Mouse (Mus musculus): ENCODE results near the gene Cdkn3. TPM values are rescaled to one million over a fixed set of nuclear protein-coding genes. Genes with fewer than 3 reads are reported as not detected.

Gene Cdkn3
- polyA plus RNA-seq, 1 experiment from 2014 or later: 51.0 TPM

GRCm38 (mm10) chr14:46783327-46783926 lies 23.1 kb downstream of the Cdkn3 start:
- no peak for ATAC-seq (replicated peaks; ENCODE audit: insufficient number of reproducible peaks, insufficient read depth, low FRiP score, low read depth)
- H3K36me3 ChIP-seq: peaks cover 29% of the 10 kb centered on the region
- no peak overlapping the region for H3K4me3 ChIP-seq
- H3K27ac ChIP-seq: no peak overlapping the region
- no peaks in the 10 kb centered on the region; the same call in 1 of the 2 replicates for H3K9me3 ChIP-seq (replicated peaks)
- H3K9ac ChIP-seq: no peak overlapping the region
- WGBS: 84% methylated on average over 10 of the region's 10 CpGs
- H3K27me3 ChIP-seq: no peaks in the 10 kb centered on the region
- H3K4me2 ChIP-seq: no peak overlapping the region
- H3K4me1 ChIP-seq (replicated peaks): peaks cover 14% of the 10 kb centered on the region

GRCm38 (mm10) chr14:46785247-46785646 lies 24.9 kb downstream of the Cdkn3 start:
- peaks cover 10% of the 10 kb centered on the region; the same call in 1 of the 2 replicates for H3K36me3 ChIP-seq
- H3K27me3 ChIP-seq: no peaks in the 10 kb centered on the region
- no peak overlapping the region for H3K4me3 ChIP-seq
- H3K9ac ChIP-seq: no peak overlapping the region
- H3K4me2 ChIP-seq: no peak overlapping the region
- H3K9me3 ChIP-seq (replicated peaks): no peaks in the 10 kb centered on the region
- peaks cover 20% of the 10 kb centered on the region for H3K4me1 ChIP-seq (replicated peaks)
- 87% methylated on average over 5 of the region's 5 CpGs for WGBS
- H3K27ac ChIP-seq: no peak overlapping the region
- ATAC-seq (replicated peaks; ENCODE audit: insufficient number of reproducible peaks, insufficient read depth, low FRiP score, low read depth): no peak

DNA sequence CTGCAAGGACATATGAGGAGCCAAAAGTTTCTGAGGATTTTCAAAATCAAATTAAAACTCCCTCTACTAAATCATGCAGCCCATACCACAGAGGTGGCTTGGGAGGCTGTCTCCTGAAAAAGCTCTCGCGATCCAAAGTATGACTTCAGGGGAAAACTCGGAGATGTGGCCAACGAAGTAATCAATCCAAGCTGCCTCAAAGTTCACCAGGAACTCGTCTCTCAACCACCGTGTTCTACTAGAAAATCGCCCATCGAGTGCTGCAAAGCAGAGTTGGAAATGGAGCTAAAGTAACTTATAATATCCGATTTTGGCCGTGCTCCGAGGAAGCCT lies 27.1 kb downstream of the Cdkn3 start:
- no peak for ATAC-seq (replicated peaks; ENCODE audit: insufficient number of reproducible peaks, insufficient read depth, low FRiP score, low read depth)
- Histone ChIP-seq H3K4me3 (peak overlapping the region; percentile 87), H3K27ac (peak overlapping the region; percentile 97), H3K9ac (peak overlapping the region; percentile 91), H3K9me3 (replicated peaks) (no peaks in the 10 kb centered on the region), H3K36me3 (peaks cover 10% of the 10 kb centered on the region; the same call in 1 of the 2 replicates), H3K4me1 (replicated peaks) (peaks cover 17% of the 10 kb centered on the region), H3K4me2 (peak overlapping the region; percentile 63), H3K27me3 (no peaks in the 10 kb centered on the region)
- under 1% methylated on average over 11 of the region's 11 CpGs for WGBS

- peaks cover 17% of the 10 kb centered on the region for H3K4me1 ChIP-seq (replicated peaks)
- peak; percentile 93 for ATAC-seq (replicated peaks; ENCODE audit: insufficient number of reproducible peaks, insufficient read depth, low FRiP score, low read depth)
- H3K4me3 ChIP-seq: peak within 1 kb of the TSS; percentile 87
- H3K27me3 ChIP-seq: no peaks in the 10 kb centered on the region
- under 1% methylated on average over 86 of the region's 86 CpGs for WGBS
- H3K27ac ChIP-seq: peak within 1 kb of the TSS; percentile 97
- peak within 1 kb of the TSS; percentile 91 for H3K9ac ChIP-seq
- H3K4me2 ChIP-seq: peak within 1 kb of the TSS; percentile 63
- H3K9me3 ChIP-seq (replicated peaks): no peaks in the 10 kb centered on the region
- peaks cover 7% of the 10 kb centered on the region; the same call in 1 of the 2 replicates for H3K36me3 ChIP-seq
Measured at GRCm38 (mm10) chr14:46787787-46788504, 27.6 kb downstream of the Cdkn3 start, which contains the start of gene Cnih1. TSS of gene Cnih1 (minus strand) at chr14:46788411.

- H3K4me3 ChIP-seq: peak overlapping the region; percentile 87
- peaks cover 17% of the 10 kb centered on the region for H3K4me1 ChIP-seq (replicated peaks)
- 13% methylated on average over 8 of the region's 8 CpGs for whole genome bisulfite sequencing
- peaks cover 2% of the 10 kb centered on the region; the same call in 1 of the 2 replicates for H3K36me3 ChIP-seq
- H3K9ac ChIP-seq: peak overlapping the region; percentile 5
- H3K27ac ChIP-seq: peak overlapping the region; percentile 97
- no peaks in the 10 kb centered on the region for H3K27me3 ChIP-seq
- peak overlapping the region; percentile 63 for H3K4me2 ChIP-seq
- no peaks in the 10 kb centered on the region for H3K9me3 ChIP-seq (replicated peaks)
- no peak for ATAC-seq (replicated peaks; ENCODE audit: insufficient number of reproducible peaks, insufficient read depth, low FRiP score, low read depth)
Measured at GRCm38 (mm10) chr14:46788505-46788901, 28.2 kb downstream of the Cdkn3 start.

DNA sequence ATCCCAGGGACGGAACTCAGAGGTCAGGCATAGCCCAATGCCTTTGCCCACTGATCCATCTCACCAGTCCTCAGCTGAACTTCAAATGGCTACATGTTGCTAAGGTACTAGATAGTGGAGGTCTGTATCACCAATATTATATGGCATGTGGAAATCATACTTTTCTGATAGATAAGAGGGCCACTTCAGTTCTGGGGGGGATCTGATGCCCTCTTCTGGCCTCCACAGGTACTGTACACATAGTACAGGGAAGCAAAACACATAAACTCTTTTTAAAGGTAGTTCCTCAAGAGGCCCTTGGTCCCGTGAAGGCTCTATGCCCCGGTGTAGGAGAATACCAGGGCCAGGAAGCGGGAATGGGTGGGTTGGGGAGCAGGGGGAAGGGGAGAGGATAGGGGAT lies 30.0 kb downstream of the Cdkn3 start:
- Histone ChIP-seq H3K4me1 (replicated peaks) (peaks cover 17% of the 10 kb centered on the region), H3K4me2 (no peak overlapping the region), H3K4me3 (no peak overlapping the region), H3K9me3 (replicated peaks) (no peaks in the 10 kb centered on the region), H3K36me3 (no peaks in the 10 kb centered on the region), H3K9ac (no peak overlapping the region), H3K27me3 (no peaks in the 10 kb centered on the region), H3K27ac (no peak overlapping the region)
- no peak for ATAC-seq (replicated peaks; ENCODE audit: insufficient number of reproducible peaks, insufficient read depth, low FRiP score, low read depth)
- 71% methylated on average over 4 of the region's 4 CpGs for WGBS

DNA sequence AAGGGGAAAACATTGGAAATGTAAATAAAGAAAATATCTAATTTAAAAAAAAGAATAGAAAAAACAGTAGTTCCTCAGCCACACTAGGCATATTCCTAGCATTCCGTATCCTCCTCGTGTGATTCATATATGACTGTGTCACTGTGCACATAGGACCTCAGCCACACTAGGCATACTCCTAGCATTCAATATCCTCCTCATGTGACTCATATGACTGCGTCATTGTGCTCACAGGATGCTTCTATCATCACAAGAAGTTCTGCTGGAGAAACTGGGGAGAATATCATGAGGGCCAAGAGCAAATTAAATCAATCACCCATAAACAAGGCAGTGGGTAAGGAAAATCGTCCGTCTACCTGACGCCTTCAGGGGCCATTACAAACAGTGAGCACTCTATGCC lies 30.4 kb downstream of the Cdkn3 start:
- no peak overlapping the region for H3K27ac ChIP-seq
- 88% methylated on average over 6 of the region's 6 CpGs for WGBS
- no peaks in the 10 kb centered on the region for H3K36me3 ChIP-seq
- no peaks in the 10 kb centered on the region for H3K27me3 ChIP-seq
- no peak for ATAC-seq (replicated peaks; ENCODE audit: insufficient number of reproducible peaks, insufficient read depth, low FRiP score, low read depth)
- H3K4me1 ChIP-seq (replicated peaks): peaks cover 17% of the 10 kb centered on the region
- H3K4me2 ChIP-seq: no peak overlapping the region
- H3K9ac ChIP-seq: no peak overlapping the region
- H3K4me3 ChIP-seq: no peak overlapping the region
- no peaks in the 10 kb centered on the region for H3K9me3 ChIP-seq (replicated peaks)

DNA sequence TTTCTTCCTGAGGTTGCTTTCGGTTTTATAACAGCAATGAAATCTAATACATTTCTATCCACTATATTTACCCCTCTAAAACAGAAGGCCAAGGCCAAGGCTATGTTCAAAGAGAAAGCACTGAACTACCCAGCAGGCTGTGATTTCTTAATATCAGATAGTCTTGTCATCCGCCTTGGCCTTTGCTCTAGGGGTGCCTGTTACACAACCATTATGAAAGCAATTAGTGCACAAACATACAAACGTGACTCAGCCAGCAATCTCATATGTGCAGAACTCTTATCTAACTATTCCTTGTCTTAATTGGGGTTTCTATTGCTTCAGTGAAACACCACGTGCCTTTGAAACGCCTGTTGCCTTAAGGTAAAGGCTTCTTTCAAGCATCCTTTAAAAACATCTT lies 33.8 kb downstream of the Cdkn3 start:
- Histone ChIP-seq H3K4me2 (no peak overlapping the region), H3K27me3 (no peaks in the 10 kb centered on the region), H3K4me1 (replicated peaks) (peaks cover 1% of the 10 kb centered on the region; the same call in 1 of the 2 replicates), H3K27ac (no peak overlapping the region), H3K9me3 (replicated peaks) (no peaks in the 10 kb centered on the region), H3K9ac (no peak overlapping the region), H3K4me3 (no peak overlapping the region), H3K36me3 (no peaks in the 10 kb centered on the region)
- WGBS: 84% methylated on average over 5 of the region's 5 CpGs
- no peak for ATAC-seq (replicated peaks; ENCODE audit: insufficient number of reproducible peaks, insufficient read depth, low FRiP score, low read depth)

GRCm38 (mm10) chr14:46800684-46801345 lies 40.5 kb downstream of the Cdkn3 start:
- H3K27me3 ChIP-seq: no peaks in the 10 kb centered on the region
- H3K4me1 ChIP-seq (replicated peaks): no peaks in the 10 kb centered on the region
- H3K27ac ChIP-seq: no peak overlapping the region
- H3K4me2 ChIP-seq: no peak overlapping the region
- no peaks in the 10 kb centered on the region for H3K9me3 ChIP-seq (replicated peaks)
- H3K9ac ChIP-seq: no peak overlapping the region
- H3K36me3 ChIP-seq: no peaks in the 10 kb centered on the region
- H3K4me3 ChIP-seq: no peak overlapping the region
- WGBS: 51% methylated on average over 3 of the region's 3 CpGs
- ATAC-seq (replicated peaks; ENCODE audit: insufficient number of reproducible peaks, insufficient read depth, low FRiP score, low read depth): no peak

DNA sequence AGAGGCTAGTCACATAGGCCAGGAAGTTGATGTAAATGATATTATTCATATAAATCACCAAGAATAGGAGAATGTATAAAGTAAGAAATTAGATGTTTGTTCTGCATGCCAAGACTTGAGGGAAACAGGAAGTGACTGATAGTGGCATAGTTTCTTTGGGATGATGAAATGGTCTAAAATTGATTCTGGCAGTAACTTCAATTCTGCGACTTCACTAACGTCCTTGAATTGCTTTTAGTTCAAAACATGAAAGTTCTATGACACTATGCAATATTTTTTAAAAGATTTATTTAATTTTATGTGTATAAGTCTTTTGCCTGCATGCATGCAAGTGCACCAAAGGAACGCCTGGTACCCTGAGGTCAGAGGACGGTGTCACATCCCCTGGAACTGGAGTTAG lies 42.9 kb downstream of the Cdkn3 start:
- no peak for ATAC-seq (replicated peaks; ENCODE audit: insufficient number of reproducible peaks, insufficient read depth, low FRiP score, low read depth)
- Histone ChIP-seq H3K27ac (no peak overlapping the region), H3K9me3 (replicated peaks) (no peaks in the 10 kb centered on the region), H3K4me2 (no peak overlapping the region), H3K36me3 (peaks cover 3% of the 10 kb centered on the region; the same call in 1 of the 2 replicates), H3K4me3 (no peak overlapping the region), H3K4me1 (replicated peaks) (no peaks in the 10 kb centered on the region), H3K9ac (no peak overlapping the region), H3K27me3 (no peaks in the 10 kb centered on the region)
- WGBS: 81% methylated on average over 4 of the region's 4 CpGs

DNA sequence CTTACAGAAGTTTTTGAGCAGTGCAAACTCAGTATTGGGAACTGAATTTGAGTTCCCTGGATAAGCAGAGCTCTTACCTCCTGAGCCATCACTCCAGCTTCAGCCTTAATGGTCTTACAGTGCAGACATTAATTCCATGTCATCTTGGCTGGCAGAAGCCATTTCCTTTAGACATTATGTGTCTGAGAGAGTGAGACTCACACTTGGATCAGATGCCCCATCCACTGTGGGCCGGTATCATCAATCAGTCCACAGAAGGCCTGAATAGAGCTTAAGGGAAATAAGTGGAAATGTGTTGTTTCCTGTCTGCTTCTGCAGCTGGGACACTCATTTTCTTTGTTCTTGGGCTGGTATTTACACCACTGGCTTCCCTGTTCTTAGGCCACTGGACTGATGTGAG lies 43.5 kb downstream of the Cdkn3 start:
- H3K4me2 ChIP-seq: no peak overlapping the region
- no peaks in the 10 kb centered on the region for H3K27me3 ChIP-seq
- no peaks in the 10 kb centered on the region for H3K9me3 ChIP-seq (replicated peaks)
- peaks cover 4% of the 10 kb centered on the region; the same call in 1 of the 2 replicates for H3K36me3 ChIP-seq
- H3K9ac ChIP-seq: no peak overlapping the region
- WGBS: 67% methylated on average over 1 of the region's 1 CpGs
- H3K4me1 ChIP-seq (replicated peaks): no peaks in the 10 kb centered on the region
- H3K27ac ChIP-seq: no peak overlapping the region
- no peak overlapping the region for H3K4me3 ChIP-seq
- no peak for ATAC-seq (replicated peaks; ENCODE audit: insufficient number of reproducible peaks, insufficient read depth, low FRiP score, low read depth)

Data from heart, embryonic 15.5 days (tissue).